Mouse (Mus musculus) heart, adult 2 months (tissue): Measurements from ENCODE around the gene Smarca4. TPM values are rescaled to one million over a fixed set of nuclear protein-coding genes. Genes with fewer than 3 reads are reported as not detected.

Experiments used
- DNase-seq, 2 experiments: peaks; one replicate each; pipeline ENCODE4 v3.0.0; 2021
- H3K27ac ChIP-seq: fragments of 200-600 bp; 2 replicates; pipeline ENCODE4 v1.8.1; 2022
- H3K27me3 ChIP-seq: fragments of 200-500 bp; 2 replicates; pipeline ENCODE4 v1.6.1; 2012; ENCODE audit warnings: mild to moderate bottlenecking, low read length, inconsistent platforms, mixed read lengths; ENCODE audit not compliant: control insufficient read depth, insufficient read depth
- H3K36me3 ChIP-seq: fragments of 200-500 bp; 2 replicates; pipeline ENCODE4 v1.6.1; 2012; ENCODE audit warnings: low read length, inconsistent platforms; ENCODE audit not compliant: control insufficient read depth, insufficient read depth
- H3K4me1 ChIP-seq: fragments of 200-500 bp; 2 replicates; pipeline ENCODE4 v1.6.1; 2011; ENCODE audit warnings: low read length; ENCODE audit not compliant: control insufficient read depth, insufficient read depth
- H3K4me3 ChIP-seq: fragments of 200-600 bp; 2 replicates; pipeline ENCODE4 v1.8.1; 2022
- H3K79me2 ChIP-seq: fragments of 200-500 bp; replicated peaks from 2 replicates; pipeline ENCODE4 v1.6.1; 2012; ENCODE audit warnings: mild to moderate bottlenecking, inconsistent platforms, low read length, moderate library complexity, mixed read lengths; ENCODE audit not compliant: control insufficient read depth, insufficient read depth
- H3K9ac ChIP-seq: fragments of 200-500 bp; 2 replicates; pipeline ENCODE4 v1.6.1; 2012; ENCODE audit warnings: low read depth, mild to moderate bottlenecking, control low read depth, inconsistent platforms, low read length, mixed read lengths
- CTCF ChIP-seq: fragments of 200-600 bp; IDR thresholded peaks from 2 replicates; pipeline ENCODE4 v1.8.1; 2022; ENCODE audit warnings: antibody characterized with exemption, mild to moderate bottlenecking, moderate library complexity
- EP300 ChIP-seq: fragments of 200-500 bp; IDR thresholded peaks from 2 replicates; pipeline ENCODE4 v1.6.1; 2011; ENCODE audit warnings: low read depth, low read length, control low read depth; ENCODE audit not compliant: insufficient read depth
- POLR2A ChIP-seq: fragments of 200-500 bp; IDR thresholded peaks from 2 replicates; pipeline ENCODE4 v1.6.1; 2011; ENCODE audit warnings: mild to moderate bottlenecking, low read depth, low read length, control low read depth; ENCODE audit not compliant: insufficient read depth
- WGBS: fragments of 180-500 bp; shearing (Covaris S2); methylation state at CpG from one replicate; pipeline ENCODE4 v1.1.7; 2018; 5-methylcytosine and 5-hydroxymethylcytosine counted together
- intact Hi-C: fragments of 180-260 bp; cut with DNase I; formaldehyde crosslinking; loops from one replicate; pipeline ENCODE4 v1.15.1; 2025
- polyA plus RNA-seq: library from polyadenylated mRNA; depleted of rRNA; stranded (reverse); fragments of >200 nt; gene quantifications from 2 replicates; pipeline ENCODE4 v1.2.3, GENCODE M21; 2012
- total RNA-seq, 2 experiments: library from RNA; stranded (reverse); gene quantifications; 2 replicates each; pipeline ENCODE4 v1.2.3; 2021

The Smarca4 gene
- total and polyA plus RNA-seq, 3 experiments = 21.5 to 47.0 (median 43.5) TPM

GRCm38 (mm10) chr9:21703494-21703893 is 87.5 kb downstream of the Smarca4 start:
- Histone ChIP-seq H3K27ac (no peak overlapping the region), H3K36me3 (no peaks in the 10 kb centered on the region)
- 72% methylated on average over 7 of the region's 7 CpGs for WGBS

DNA sequence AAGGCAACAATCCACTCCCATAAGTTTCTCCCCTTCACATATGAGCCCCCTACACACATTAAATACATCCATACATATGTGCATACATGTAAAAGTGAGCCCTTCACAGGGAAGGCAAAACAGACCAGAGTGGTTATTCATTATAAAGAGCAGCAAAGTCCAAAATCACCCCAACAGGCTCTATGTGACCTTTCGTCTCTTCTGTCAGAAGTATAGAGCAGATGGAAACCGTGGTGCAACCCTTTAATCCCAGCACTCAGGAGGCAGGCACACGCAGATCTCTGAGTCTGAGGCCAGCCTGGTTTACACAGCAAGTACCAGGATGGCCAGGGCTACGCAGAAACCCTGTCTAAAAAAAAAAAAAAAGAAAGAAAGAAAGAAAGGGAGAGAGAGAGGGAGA is 90.1 kb downstream of the Smarca4 start:
- Histone ChIP-seq H3K79me2 (no peaks in the 10 kb centered on the region), H3K4me1 (peaks cover 1% of the 10 kb centered on the region; the same call in 1 of the 2 replicates), H3K27ac (no peak overlapping the region), H3K4me3 (no peak overlapping the region), H3K27me3 (no peaks in the 10 kb centered on the region), H3K36me3 (no peaks in the 10 kb centered on the region), H3K9ac (no peak overlapping the region)
- WGBS = 87% methylated on average over 4 of the region's 4 CpGs
- intact Hi-C loops = no loop called here
- TF ChIP-seq CTCF (no peak), POLR2A (no peak), EP300 (no peak)
- no peak for DNase-seq

More at GRCm38 (mm10) chr9:21703494-21703893, 87.5 kb downstream of the Smarca4 start:
- intact Hi-C loops = loop anchor here (5.0 kb wide), 1 partner anchor 44 kb away; no protein-coding TSS in a partner anchor
- TF ChIP-seq CTCF (peak; percentile 37), POLR2A (no peak), EP300 (peak; percentile 73)
- DNase-seq = peak in 1 of 2 experiments; percentile 41
- Histone ChIP-seq H3K27me3 (no peaks in the 10 kb centered on the region), H3K4me3 (no peak overlapping the region), H3K79me2 (no peaks in the 10 kb centered on the region), H3K9ac (no peak overlapping the region), H3K4me1 (peaks cover 1% of the 10 kb centered on the region; the same call in 1 of the 2 replicates)

DNA sequence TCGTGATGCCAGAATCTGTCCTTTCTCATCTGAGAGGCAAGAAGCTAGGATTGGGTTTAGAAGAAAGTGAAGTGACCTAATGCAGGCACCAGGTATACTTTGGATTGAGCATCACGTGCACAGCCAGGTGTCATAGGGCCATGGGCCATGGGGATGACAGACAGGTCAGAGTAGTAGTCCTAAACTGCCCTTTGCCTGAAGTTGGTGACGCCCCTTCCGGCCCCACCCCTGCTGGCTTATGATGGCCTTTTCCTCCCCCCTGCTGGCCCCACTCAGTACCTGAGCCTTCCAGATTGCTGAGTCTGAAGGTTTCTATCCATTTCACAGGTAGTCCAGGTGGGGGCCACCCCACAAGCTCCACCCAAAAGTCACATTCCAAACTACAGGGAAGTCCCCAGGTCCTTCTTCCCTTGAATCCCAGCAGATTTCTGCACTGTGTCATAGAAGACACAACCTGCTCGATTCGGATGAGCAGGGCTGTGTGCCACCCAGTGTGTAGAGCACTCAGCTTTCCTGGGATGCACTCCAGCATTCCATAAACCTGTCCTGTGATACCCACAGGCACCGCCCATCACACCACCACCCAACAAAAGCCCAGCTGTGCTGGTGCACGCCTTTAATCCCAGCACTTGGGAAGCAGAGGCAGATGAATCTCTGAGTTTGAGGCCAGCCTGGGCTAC is 90.8 kb downstream of the Smarca4 start:
- TF ChIP-seq EP300 (no peak), POLR2A (no peak), CTCF (no peak)
- 80% methylated on average over 8 of the region's 8 CpGs for WGBS
- Histone ChIP-seq H3K79me2 (no peaks in the 10 kb centered on the region), H3K4me3 (no peak overlapping the region), H3K36me3 (no peaks in the 10 kb centered on the region), H3K27ac (no peak overlapping the region), H3K4me1 (peaks cover 1% of the 10 kb centered on the region; the same call in 1 of the 2 replicates), H3K9ac (no peak overlapping the region), H3K27me3 (no peaks in the 10 kb centered on the region)
- intact Hi-C loops = no loop called here
- DNase-seq = no peak

DNA sequence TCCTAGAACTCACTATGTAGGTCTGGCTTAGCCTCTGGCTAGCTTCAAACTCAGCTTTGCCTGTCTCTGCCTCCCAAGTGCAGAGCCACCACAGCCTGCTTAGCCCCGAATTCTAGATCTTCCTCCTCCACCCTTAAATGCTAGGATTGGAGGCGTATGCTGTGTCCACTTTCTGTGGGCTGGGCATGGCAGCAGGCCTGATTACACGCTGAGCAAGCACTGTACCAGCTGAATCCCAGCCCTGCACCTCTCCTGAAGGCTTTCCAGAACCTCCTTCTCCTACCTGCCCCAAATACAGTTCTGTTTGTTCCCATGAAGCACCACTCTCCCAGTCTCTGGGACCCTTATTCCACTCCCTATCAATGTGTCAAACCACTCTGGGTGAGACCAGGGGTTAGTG is 93.4 kb downstream of the Smarca4 start:
- Histone ChIP-seq H3K9ac (no peak overlapping the region), H3K4me1 (no peaks in the 10 kb centered on the region), H3K79me2 (no peaks in the 10 kb centered on the region), H3K4me3 (no peak overlapping the region), H3K27me3 (no peaks in the 10 kb centered on the region), H3K27ac (no peak overlapping the region), H3K36me3 (no peaks in the 10 kb centered on the region)
- DNase-seq = no peak
- intact Hi-C loops = no loop called here
- TF ChIP-seq POLR2A (no peak), CTCF (no peak), EP300 (no peak)
- 95% methylated on average over 3 of the region's 3 CpGs for WGBS

DNA sequence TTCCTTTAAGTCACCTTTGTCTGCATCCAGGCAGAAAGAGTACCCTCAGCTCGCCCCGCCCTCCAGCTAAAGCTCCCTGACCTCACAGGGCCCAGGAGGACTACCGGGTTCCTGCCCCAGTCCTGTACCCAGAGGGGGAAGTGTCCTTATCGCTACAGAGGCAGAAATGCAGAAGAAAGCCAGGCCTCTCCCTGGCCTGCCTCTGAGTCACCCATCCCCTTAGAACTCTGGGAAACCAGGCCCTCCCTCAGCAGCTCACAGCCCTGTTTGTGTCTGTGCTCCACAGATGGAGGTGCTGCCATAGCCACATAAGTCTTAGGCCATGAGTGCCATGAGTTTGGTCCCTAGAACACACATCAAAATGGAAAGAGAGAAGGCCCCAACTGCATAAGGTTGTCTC is 99.3 kb downstream of the Smarca4 start:
- H3K9ac ChIP-seq = no peak overlapping the region

DNA sequence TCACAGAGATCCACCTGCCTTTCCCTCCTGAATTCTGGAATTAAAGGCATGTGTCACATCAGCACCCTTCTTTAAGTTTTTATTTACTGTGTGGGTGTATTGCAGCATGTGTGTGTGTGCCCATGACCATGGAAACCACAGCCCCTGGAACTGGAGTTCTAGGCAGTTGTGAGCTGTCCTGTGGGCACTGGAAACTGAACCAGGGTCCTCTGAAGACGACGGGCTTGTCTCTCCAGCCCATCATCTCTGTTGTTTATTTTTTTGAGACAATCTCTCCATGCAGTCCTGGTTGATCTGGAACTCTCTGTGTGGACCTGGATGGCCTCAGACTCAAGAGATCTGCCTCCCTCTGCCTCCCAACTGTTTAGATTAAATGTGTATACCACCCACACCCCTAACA is 101.0 kb downstream of the Smarca4 start:
- no peak overlapping the region for H3K9ac ChIP-seq
- no peak overlapping the region for H3K27ac ChIP-seq
- intact Hi-C loops = no loop called here
- WGBS = 57% methylated on average over 2 of the region's 2 CpGs
- H3K79me2 ChIP-seq = no peaks in the 10 kb centered on the region
- no peaks in the 10 kb centered on the region; the same call in 1 of the 2 replicates for H3K4me1 ChIP-seq
- H3K27me3 ChIP-seq = no peaks in the 10 kb centered on the region
- DNase-seq = no peak
- TF ChIP-seq CTCF = no peak
- H3K4me3 ChIP-seq = no peak overlapping the region
- H3K36me3 ChIP-seq = no peaks in the 10 kb centered on the region

More for the DNA sequence above, 99.3 kb downstream of the Smarca4 start:
- Histone ChIP-seq H3K27me3 (no peaks in the 10 kb centered on the region), H3K36me3 (no peaks in the 10 kb centered on the region), H3K27ac (no peak overlapping the region), H3K79me2 (no peaks in the 10 kb centered on the region), H3K4me1 (no peaks in the 10 kb centered on the region), H3K4me3 (no peak overlapping the region)
- intact Hi-C loops = no loop called here
- DNase-seq = peak; percentile 36 to 61
- TF ChIP-seq POLR2A (no peak), EP300 (no peak), CTCF (no peak)
- WGBS = 33% methylated on average over 4 of the region's 4 CpGs
